Mouse (Mus musculus): ENCODE results near the gene Rbm28.

- TF ChIP-seq CTCF (IDR thresholded peaks at IDR 0.05; ENCODE audit: low read depth): no peak
- TF ChIP-seq EP300 (IDR thresholded peaks at IDR 0.05; ENCODE audit: low read depth): no peak
Measured at GRCm38 (mm10) chr6:29144971-29145370, 19.8 kb downstream of the Rbm28 start.

Data from liver, postnatal 0 days (tissue).